Mouse (Mus musculus) C2C12 (cell line): ENCODE results near the gene Vat1. TPM values are rescaled to one million over a fixed set of nuclear protein-coding genes. Genes with fewer than 3 reads are reported as not detected.

Source experiments
- H3K27me3 ChIP-seq: one replicate; pipeline ENCODE4 v1.6.1; 2011; ENCODE audit not compliant: control insufficient read depth, insufficient read depth, insufficient read length
- H3K36me3 ChIP-seq: one replicate; pipeline ENCODE4 v1.6.1; 2011; ENCODE audit not compliant: control insufficient read depth, insufficient read depth
- H3K4me3 ChIP-seq: one replicate; pipeline ENCODE4 v1.5.1; 2011; ENCODE audit warnings: mild to moderate bottlenecking, control low read depth; ENCODE audit not compliant: poor library complexity, insufficient read depth, severe bottlenecking
- H3K79me2 ChIP-seq: one replicate; pipeline ENCODE4 v1.6.1; 2011; ENCODE audit not compliant: control insufficient read depth, insufficient read depth
- H3K79me3 ChIP-seq: one replicate; pipeline ENCODE4 v1.6.1; 2011; ENCODE audit warnings: low read depth, control low read depth
- H3ac ChIP-seq: one replicate; pipeline ENCODE3; 2011; ENCODE audit warnings: low read depth; ENCODE audit not compliant: control insufficient read depth, insufficient read length
- CEBPB ChIP-seq: IDR thresholded peaks from one replicate; pipeline ENCODE4 v1.6.1; 2011; ENCODE audit warnings: low read depth, mild to moderate bottlenecking, control low read depth, moderate library complexity
- CTCF ChIP-seq: IDR thresholded peaks from one replicate; pipeline ENCODE4 v1.5.1; 2011; ENCODE audit not compliant: control insufficient read depth, insufficient read depth, insufficient read length
- FOSL1 ChIP-seq: IDR thresholded peaks from one replicate; pipeline ENCODE4 v1.8.0; 2011; ENCODE audit warnings: mild to moderate bottlenecking, low read length; ENCODE audit not compliant: poor library complexity, insufficient read depth, severe bottlenecking
- MAX ChIP-seq: IDR thresholded peaks from one replicate; pipeline ENCODE4 v1.6.1; 2011; ENCODE audit warnings: mild to moderate bottlenecking, control low read depth
- MYOD1 ChIP-seq: IDR thresholded peaks from one replicate; pipeline ENCODE4 v1.6.1; 2011; ENCODE audit warnings: low read depth; ENCODE audit not compliant: control insufficient read depth, insufficient read length
- MYOG ChIP-seq: IDR thresholded peaks from one replicate; pipeline ENCODE4 v1.6.1; 2011; ENCODE audit not compliant: control insufficient read depth, insufficient read length; ENCODE audit errors: extremely low read depth
- USF1 ChIP-seq: IDR thresholded peaks from one replicate; pipeline ENCODE4 v1.6.1; 2011; ENCODE audit warnings: low read depth, mild to moderate bottlenecking, control low read depth, moderate library complexity
- microRNA-seq: library from miRNA; unstranded; fragments of <30 nt; microRNA quantifications from one replicate; pipeline ENCODE4, GENCODE M21; 2019; ENCODE audit warnings: borderline microRNAs expressed
- polyA plus RNA-seq: library from polyadenylated mRNA; unstranded; fragments of >200 nt; fragmentation: generic; extraction: Trizol; gene quantifications from one replicate; pipeline ENCODE4 v1.2.1, GENCODE M21; 2012; ENCODE audit warnings: missing spikeins

The Vat1 gene
- polyA plus RNA-seq, 1 experiment = 306 TPM

DNA sequence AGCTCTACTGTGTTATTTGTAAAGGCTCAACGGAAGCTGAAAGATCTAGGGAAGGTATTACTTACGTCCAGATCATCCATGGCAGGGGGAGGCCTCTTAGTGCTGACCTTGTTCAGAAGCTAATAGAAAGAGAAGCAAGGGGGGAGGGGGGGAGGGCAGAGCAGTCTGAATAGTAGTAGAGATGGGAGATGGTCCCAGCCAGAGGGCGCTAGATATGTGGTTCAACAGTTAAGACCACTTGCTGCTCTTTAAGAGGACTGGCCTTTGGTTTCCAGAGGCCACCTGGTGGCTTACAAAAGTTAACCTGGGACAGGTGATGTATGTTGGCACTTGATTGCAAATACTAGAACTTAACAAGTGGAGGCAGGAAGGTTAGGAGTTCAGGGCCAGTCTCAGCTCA lies 46.4 kb downstream of the Vat1 start:
- Histone ChIP-seq H3K4me3 (no peak overlapping the region), H3K36me3 (no peaks in the 10 kb centered on the region), H3K79me2 (peaks cover 14% of the 10 kb centered on the region), H3ac (no peak overlapping the region), H3K79me3 (no peaks in the 10 kb centered on the region), H3K27me3 (no peaks in the 10 kb centered on the region)
- TF ChIP-seq MYOG (no peak), FOSL1 (no peak), CTCF (no peak)

DNA sequence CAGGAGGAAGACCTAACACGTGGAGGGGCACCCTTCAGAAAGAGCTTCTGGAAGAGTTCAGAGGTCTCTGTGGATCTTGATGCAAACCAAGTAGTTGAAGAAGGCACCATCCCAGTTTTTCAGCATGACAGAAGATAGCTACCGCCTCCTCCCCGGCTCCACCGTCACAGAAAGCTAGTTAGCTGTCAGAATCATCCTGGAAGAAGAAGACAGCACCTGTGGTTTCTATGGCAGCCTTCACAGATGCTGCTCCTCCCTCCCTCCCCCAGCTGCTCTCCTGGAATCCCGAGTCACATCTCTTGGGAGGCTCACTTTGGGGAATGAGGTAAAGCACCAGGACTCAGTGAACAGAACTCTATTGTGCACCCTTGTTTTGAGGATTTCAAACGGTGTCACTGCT lies 47.0 kb downstream of the Vat1 start:
- no peak for TF ChIP-seq USF1
- no peak for TF ChIP-seq MYOD1
- TF ChIP-seq CTCF = no peak
- no peak for TF ChIP-seq FOSL1
- no peak for TF ChIP-seq MAX
- no peak for TF ChIP-seq MYOG
- TF ChIP-seq CEBPB = no peak
- H3K4me3 ChIP-seq = no peak overlapping the region
- no peaks in the 10 kb centered on the region for H3K27me3 ChIP-seq
- H3K79me3 ChIP-seq = no peaks in the 10 kb centered on the region
- peaks cover 3% of the 10 kb centered on the region for H3K36me3 ChIP-seq
- no peak overlapping the region for H3ac ChIP-seq
- H3K79me2 ChIP-seq = peaks cover 14% of the 10 kb centered on the region

DNA sequence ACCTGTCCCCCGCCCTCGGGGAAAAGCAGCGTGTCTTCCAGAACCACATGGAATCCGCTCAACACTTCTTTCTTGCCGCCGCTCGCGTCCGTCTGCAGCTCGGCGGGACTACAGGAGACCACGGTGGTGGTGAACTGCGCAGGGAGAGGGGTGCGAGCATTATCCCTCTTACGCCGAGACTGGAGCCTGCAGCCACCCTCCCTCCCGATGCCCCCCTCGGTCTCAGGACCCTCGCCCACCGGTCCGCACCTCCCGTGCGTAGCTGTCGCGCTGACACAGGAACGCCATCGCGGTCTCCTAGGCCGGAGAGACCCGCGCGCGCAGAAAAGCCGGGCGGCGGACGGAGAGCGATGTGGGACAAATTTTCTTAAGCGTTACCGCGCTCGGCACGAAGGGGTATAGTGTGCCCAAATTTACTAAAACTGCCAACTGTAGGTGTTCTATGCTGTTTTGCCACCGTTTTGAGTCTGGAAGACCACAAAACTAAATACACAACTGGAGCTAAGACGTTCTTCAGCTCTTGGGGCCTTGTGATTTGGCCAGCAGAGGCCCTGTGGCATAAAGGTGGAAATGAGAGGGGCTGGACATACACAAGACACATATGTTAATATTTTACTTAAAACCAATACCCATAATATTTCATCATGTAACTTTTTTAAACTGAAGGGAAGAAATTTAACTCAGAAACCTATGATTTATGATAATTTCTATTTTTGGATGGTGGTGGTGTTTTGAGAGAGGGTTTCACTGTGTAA lies 48.8 kb downstream of the Vat1 start, which contains the start of gene Aarsd1:
Aarsd1 (minus strand) TSS at position 515 of the 755 bp plus-strand sequence.
- peak within 1 kb of the TSS; percentile 84 for H3K4me3 ChIP-seq
- H3K79me3 ChIP-seq = no peaks in the 10 kb centered on the region
- H3ac ChIP-seq = peak within 1 kb of the TSS; percentile 73
- peaks cover 14% of the 10 kb centered on the region for H3K36me3 ChIP-seq
- no peak for TF ChIP-seq MYOG
- no peak for TF ChIP-seq FOSL1
- TF ChIP-seq USF1 = no peak
- no peak for TF ChIP-seq CEBPB
- no peak for TF ChIP-seq MYOD1
- no peak for TF ChIP-seq CTCF
- TF ChIP-seq MAX = no peak
- no peaks in the 10 kb centered on the region for H3K27me3 ChIP-seq
- peaks cover 14% of the 10 kb centered on the region for H3K79me2 ChIP-seq

DNA sequence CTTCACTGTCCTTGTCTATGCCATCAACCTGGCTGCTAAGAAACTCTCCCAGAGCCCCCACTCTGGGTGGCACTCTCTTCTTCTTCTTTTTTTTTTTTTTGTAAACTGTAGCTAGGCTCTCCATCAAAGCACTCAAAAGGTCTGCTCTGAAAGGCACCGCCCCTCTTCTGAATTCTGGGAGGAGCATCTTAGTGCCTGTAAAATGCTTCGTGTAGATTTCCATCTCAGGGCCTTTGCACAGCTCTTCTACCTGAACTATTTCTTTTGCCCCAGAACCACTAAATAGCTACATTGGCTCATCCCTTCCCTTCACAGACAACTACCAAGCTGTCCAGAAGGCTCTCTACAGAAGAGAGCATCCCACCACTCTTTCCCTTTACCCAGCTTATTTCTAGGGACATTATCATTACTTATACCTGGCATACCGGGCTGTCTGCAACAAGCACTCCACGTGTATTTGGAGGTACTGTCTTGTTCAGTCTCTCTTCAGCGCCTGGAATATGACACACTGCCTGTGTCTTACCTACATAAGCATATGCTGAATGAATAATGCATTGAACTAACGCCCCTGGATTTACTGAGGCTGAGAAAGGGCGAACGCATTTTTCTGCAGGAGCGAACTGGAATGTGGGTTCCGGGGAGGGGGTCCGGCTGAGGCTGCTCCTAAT lies 49.5 kb downstream of the Vat1 start:
- Histone ChIP-seq H3K4me3 (peak overlapping the region; percentile 84), H3K36me3 (peaks cover 21% of the 10 kb centered on the region), H3K79me3 (no peaks in the 10 kb centered on the region), H3K79me2 (peaks cover 14% of the 10 kb centered on the region), H3K27me3 (no peaks in the 10 kb centered on the region), H3ac (peak overlapping the region; percentile 73)
- TF ChIP-seq FOSL1 (no peak), CEBPB (no peak), MAX (no peak), CTCF (no peak), MYOG (no peak), USF1 (no peak), MYOD1 (no peak)

DNA sequence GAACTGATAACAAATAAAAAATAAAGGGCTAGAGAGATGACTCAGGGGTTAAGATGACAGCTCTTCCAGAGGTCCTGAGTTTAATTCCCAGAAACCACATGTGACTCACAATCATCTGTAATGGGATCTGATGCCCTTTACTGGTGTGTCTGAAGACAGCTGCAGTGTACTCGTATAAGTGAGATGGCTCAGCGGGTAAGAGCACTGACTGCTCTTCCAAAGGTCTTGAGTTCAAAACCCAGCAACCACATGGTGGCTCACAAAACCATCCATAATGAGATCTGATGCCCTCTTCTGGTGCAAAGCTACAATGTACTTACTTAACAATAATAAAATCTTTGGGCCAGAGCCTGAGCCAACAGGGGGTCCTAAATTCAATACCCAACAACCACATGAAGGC lies 50.7 kb downstream of the Vat1 start:
- Histone ChIP-seq H3K79me3 (no peaks in the 10 kb centered on the region), H3K36me3 (peaks cover 32% of the 10 kb centered on the region), H3K27me3 (no peaks in the 10 kb centered on the region), H3K79me2 (peaks cover 14% of the 10 kb centered on the region), H3ac (no peak overlapping the region), H3K4me3 (no peak overlapping the region)
- TF ChIP-seq MAX = peak; percentile 84
- peak; percentile 70 for TF ChIP-seq USF1
- TF ChIP-seq FOSL1 = peak; percentile 56
- TF ChIP-seq CEBPB = no peak
- TF ChIP-seq MYOG = no peak
- TF ChIP-seq MYOD1 = peak; percentile 69

Small RNA genes lying within 50 kb of the gene (microRNA-seq; reads per million reads assigned to microRNA genes)
- 0.24 reads per million for gene Mir6929

Other genes with a start within 250 kb of the Vat1 start
- gene Ezh1, start 239.8 kb downstream of the Vat1 start, polyA plus RNA-seq = 4.5 TPM
- 0.66 TPM for gene Ramp2, start 220.2 kb downstream of the Vat1 start, polyA plus RNA-seq
- gene Vps25, start 212.5 kb downstream of the Vat1 start, polyA plus RNA-seq = 116 TPM
- 0.49 TPM for gene Wnk4, start 205.7 kb downstream of the Vat1 start, polyA plus RNA-seq
- 0.05 TPM for gene Cntd1, start 187.2 kb downstream of the Vat1 start, polyA plus RNA-seq
- gene Coa3, start 187.1 kb downstream of the Vat1 start, polyA plus RNA-seq = 85.2 TPM
- gene Becn1, start 163.9 kb downstream of the Vat1 start, polyA plus RNA-seq = 103 TPM
- gene Psme3, start 150.0 kb downstream of the Vat1 start, polyA plus RNA-seq = 89.9 TPM
- 1.2 TPM for gene Aoc2, start 141.2 kb downstream of the Vat1 start, polyA plus RNA-seq
- gene Aoc3, start 135.6 kb downstream of the Vat1 start, polyA plus RNA-seq = 0.07 TPM
- not detected for gene G6pc, start 98.7 kb downstream of the Vat1 start, polyA plus RNA-seq
- gene Aarsd1, start 48.6 kb downstream of the Vat1 start, polyA plus RNA-seq = 50.6 TPM
- 5.2 TPM for gene Gm27029, start 41.4 kb downstream of the Vat1 start, polyA plus RNA-seq
- 10.4 TPM for gene Rundc1, start 41.1 kb downstream of the Vat1 start, polyA plus RNA-seq
- gene Ptges3l, start 40.9 kb downstream of the Vat1 start, polyA plus RNA-seq = 19.2 TPM
- 2,812 TPM for gene Rpl27, start 23.9 kb downstream of the Vat1 start, polyA plus RNA-seq
- 23.4 TPM for gene Ifi35, start 17.8 kb downstream of the Vat1 start, polyA plus RNA-seq
- gene Rnd2, start 1.2 kb downstream of the Vat1 start, polyA plus RNA-seq = 19.2 TPM
- 5.2 TPM for gene Brca1, start 85.7 kb upstream of the Vat1 start, polyA plus RNA-seq
- gene Nbr1, start 85.9 kb upstream of the Vat1 start, polyA plus RNA-seq = 15.7 TPM
- 1.0 TPM for gene Tmem106a, start 116.0 kb upstream of the Vat1 start, polyA plus RNA-seq
- not detected for gene Gm11634, start 133.0 kb upstream of the Vat1 start, polyA plus RNA-seq
- 9.5 TPM for gene Rdm1, start 161.0 kb upstream of the Vat1 start, polyA plus RNA-seq
- 2.5 TPM for gene Arl4d, start 199.3 kb upstream of the Vat1 start, polyA plus RNA-seq